Mouse (Mus musculus) ovary, adult 18-20 months (tissue): ENCODE results near the gene Gm44596.

ENCODE experiments used
- DNase-seq: peaks from one replicate; pipeline ENCODE4 v3.0.0; 2022; ENCODE audit warnings: low spot score, mixed read lengths

The Gm44596 gene

DNA sequence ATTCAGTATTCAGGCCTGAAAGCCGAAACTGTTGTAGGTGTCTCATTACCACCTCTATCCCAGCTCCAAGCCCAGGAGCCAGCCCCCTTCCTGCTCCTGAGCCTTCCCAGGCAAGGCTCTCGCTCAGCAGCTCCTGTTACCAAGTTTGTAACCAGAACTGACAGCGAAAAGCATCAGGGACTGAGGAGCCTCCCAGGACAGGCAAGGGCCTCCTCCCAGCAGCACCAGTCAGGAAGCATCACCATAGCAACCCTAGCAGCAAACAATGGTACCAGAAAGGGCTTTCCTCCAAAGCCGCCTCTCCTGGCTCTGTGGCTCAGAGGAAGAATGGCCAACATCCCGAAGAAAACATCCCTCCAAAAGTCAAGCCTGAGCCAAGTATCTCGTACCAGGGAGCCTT lies at the start of gene Gm44596, which contains the start of gene Tex52:
TSS of gene Gm44596 (plus strand) at position 312 of the 400 bp plus-strand sequence.
TSS of gene Tex52 (plus strand) at position 265 of the 400 bp plus-strand sequence.
- no peak for DNase-seq

DNA sequence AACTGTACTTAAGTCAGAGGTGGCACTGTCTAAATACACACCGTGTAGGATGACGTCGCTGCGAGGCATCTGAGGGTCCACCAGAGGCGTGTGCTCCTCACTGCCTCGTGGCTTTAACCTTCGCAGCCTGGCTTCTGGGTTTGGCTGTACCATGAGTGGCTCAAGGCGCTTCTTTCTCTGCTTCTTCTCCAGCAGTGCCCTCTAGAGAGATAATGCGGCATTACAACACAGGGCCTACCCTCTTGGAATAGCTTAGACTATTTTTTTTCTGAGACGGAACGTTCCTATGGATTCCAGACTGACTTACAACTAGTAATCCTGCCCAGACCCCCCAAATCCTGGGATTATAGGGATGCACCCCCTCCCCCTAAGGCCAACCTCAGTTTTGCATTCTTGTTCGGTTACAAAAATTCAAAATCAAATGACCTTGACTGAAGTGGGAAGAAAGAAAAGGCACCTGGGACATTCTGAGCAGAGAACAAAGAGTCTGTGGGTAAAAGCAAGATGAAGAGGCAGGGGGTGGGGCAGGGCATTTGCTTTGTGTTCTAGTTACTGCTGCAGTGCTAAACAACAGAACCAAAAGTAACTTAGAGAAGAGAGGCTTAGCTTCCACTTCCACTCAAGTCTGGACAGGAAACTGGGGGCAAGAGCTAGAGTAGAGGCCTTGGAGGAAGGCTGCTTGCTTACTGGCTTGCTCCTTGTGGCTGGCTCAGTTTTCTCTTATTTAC lies 40.7 kb upstream of the Gm44596 start:
- peak; percentile 37 for DNase-seq

DNA sequence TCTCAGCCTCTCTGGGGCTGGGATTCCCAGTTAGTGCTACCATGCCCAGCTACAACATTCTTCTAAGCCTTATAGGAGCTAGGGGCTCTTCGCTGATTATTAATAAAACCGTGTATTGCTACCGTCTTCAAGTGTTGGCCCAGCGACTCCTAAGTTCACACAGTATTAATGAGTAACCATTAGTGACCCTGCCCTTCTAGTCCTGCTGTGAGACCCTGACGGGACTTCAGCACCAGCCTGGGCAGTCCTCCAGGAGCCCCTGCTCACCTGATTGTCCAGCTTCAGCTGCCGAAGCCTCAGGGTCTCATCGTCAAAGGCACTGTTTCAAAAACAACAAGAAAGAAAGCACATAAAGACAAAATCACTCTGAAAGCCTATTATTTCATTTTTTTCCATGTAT lies 37.8 kb upstream of the Gm44596 start:
- no peak for DNase-seq

DNA sequence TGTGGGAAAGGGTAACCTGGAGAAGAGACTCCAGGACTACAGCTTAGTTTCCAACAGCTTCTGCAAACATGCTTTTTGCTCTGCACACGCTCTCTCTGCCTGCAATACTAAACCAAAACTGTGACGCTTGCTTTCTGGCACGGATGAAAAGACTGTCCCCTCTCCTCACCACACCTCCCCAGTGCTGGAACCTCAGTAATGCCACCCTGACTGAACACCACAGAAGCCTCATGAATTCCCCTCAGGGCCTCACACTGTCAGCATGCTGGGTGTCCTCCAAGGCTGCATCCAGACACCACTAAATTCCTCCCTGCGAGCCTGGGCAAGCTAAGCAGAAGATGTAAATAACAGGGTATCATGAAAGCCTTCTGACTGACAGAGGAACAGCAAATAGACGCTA lies 36.4 kb upstream of the Gm44596 start:
- no peak for DNase-seq

DNA sequence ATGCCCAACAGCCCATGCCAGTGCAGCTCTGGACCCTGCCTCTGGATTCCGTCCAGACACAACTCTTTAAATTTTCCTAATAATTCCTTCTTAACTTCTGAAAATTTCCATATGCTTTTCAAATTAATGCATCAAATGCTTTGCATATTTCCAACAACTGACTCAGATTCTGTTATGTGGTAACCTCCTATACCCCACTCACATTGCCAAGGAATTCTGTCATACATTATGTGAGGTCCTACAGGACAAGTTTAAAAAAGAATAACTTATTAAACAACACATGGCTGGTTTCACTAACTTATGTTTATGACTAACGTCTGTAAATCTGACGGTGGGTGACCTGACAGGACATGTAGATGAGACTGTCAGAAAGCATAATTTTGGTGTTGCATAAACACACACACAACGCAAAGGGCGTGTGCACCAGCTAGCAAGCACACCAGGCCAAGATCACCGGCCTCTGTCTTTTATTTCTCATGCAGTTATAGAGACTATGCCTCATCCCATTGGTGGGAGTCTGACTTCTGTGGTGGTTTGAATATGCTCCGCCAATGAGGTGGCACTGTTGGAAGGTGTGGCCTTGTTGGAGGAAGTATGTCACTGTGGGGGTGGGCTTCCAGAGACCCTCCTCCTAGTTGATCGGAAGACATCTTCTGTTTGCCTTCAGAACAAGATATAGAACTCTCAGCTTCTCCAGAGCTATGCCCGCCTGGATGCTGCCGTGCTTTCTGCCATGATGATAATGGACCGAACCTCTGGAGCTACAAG lies 33.2 kb upstream of the Gm44596 start:
- no peak for DNase-seq

- DNase-seq: no peak
Observed at GRCm38 (mm10) chr6:128345623-128346022, 29.7 kb upstream of the Gm44596 start.

GRCm38 (mm10) chr6:128346782-128347181 lies 28.5 kb upstream of the Gm44596 start:
- DNase-seq: no peak

DNA sequence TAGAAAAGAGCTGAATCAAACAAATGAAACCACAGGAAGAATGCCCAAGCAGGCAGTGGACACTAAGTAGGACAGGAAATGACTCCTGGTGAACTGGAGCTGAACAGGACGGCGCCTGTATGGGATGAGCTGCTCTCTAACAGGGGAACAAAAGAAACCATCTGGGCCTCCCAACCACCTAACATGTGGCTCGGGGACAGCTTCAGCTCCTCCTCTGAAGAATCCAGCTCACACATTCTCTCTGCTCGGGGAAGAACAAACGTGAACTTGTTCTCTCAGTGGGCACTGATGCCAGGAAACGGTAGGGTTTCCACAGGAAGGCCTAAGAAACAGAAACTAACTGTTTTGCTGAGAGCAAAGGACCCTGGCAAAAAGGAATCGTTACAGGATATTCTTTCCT lies 25.6 kb upstream of the Gm44596 start:
- no peak for DNase-seq

DNA sequence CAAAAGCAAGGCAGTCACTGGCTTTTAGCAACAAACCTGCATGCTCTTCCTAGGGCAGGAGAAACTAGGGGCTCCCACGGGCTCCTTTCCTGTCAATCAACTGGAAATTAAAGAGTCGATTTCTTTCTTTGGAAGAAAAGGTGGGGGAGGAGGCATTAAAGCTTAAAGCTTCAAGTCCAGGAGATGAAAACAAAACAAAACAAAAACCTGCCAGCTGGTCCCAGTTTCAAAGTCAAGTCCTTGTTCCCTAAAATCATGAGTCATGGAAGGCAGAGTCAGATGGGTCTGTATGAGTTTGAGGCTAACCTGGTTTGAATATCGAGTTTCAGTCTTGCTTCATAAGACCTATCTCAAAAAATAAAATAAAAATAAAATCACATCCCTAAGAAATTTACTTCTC lies 21.2 kb upstream of the Gm44596 start:
- DNase-seq: no peak

DNA sequence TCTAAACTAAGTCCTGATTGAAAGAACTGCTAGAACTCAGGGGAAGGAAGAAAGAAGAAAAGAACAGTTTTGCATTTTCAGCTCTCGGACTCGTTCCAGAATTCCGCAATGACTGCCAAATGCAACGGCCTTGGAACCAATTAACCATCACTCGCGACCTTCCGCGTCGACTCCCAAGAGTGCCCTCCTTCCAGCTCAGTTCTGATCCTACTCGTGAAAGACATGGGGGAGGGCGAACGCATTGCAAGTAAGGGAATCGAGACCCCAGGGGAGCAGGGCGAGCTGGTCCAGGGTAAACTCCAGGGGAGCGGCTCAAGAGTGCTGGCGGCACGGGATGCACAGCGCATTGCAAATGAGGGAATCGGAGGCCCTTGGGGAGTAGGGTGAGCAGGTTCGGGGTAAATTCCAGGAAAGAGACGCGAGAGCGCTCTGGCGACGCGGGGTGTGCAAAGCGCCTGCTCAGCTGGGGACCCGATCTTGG lies 20.1 kb upstream of the Gm44596 start:
- DNase-seq: peak; percentile 53

GRCm38 (mm10) chr6:128355726-128356416 lies 19.4 kb upstream of the Gm44596 start, which contains the start of gene Tulp3:
TSS of gene Tulp3 (minus strand) at chr6:128355851.
- peak; percentile 95 for DNase-seq

GRCm38 (mm10) chr6:128358999-128359398 lies 16.3 kb upstream of the Gm44596 start:
- peak; percentile 23 for DNase-seq

GRCm38 (mm10) chr6:128361901-128362300 lies 13.4 kb upstream of the Gm44596 start:
- DNase-seq: no peak

DNA sequence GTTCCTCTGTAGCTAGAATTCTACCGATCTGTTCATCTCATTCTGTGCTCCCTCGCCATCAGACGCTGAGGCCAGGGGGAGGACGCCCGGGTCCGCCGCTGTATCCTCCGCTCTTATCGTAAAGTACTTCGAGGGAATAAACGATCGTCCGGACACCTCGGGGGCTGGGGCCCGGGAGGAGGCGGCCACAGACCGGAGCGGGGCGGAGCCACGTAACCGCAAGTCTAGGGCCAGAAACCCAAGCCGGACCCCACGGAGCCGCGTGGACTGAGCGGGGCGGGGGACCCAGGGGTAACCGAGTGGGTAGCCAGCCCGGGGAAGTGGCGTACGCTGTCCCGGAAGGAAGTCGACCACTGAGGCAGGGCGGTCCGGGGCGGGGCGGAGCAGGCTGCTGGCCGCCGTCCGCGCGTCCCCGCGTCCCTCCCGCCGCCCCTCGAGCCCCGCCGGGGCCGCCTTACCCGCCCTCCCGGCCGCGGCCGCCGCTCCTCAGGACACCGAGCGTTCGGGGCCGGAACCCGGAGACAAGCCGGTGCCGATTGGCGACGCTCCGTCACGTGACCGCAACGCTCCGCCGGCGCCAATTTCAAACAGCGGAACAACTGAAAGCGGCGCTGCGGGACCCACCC lies 12.8 kb upstream of the Gm44596 start, which contains the start of the genes Rhno1 and Foxm1:
TSS of gene Rhno1 (minus strand) at position 531 of the 626 bp plus-strand sequence.
TSS of gene Foxm1 (plus strand) at position 587 of the 626 bp plus-strand sequence.
- peak; percentile 78 for DNase-seq

DNA sequence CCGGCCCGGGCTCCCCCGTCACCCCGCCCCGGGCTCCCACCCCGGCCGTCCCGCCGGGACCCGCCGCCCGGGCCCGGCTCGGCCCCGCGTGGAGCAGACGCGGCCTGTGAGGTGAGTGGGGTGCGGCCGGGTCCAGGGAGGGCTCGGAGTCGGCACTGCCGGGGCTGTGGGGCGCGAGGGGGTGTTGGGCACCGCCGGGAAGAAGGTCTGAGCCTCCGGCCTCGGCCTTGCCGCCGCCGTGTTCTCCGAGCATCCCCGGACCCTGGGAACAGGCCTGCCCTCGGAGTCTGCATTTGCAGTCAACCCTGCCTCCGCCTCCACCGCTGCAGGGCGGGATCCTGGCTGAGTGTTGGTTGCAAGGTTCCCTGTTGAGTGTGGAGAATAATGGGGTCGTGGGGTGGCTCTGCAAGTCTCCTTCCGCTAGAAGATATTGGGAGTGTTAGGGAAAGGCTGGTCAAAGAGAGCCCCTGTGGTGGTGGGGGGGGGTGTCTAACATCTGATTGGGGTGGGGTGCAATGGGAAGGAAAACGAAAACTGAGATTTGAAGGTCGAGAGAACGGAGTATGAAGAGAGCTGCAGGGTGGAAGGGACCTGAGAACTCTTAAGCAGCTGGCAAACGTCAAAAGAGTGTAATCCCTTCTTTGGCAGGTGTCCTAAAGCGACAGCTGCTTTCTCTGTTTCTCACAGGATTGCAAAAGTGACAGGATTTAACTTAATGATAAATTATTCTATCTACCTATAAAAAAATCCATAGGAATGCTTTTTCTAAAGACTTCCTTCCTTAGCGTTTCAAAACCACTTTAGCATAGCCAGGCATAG lies 12.1 kb upstream of the Gm44596 start:
- DNase-seq: no peak

DNA sequence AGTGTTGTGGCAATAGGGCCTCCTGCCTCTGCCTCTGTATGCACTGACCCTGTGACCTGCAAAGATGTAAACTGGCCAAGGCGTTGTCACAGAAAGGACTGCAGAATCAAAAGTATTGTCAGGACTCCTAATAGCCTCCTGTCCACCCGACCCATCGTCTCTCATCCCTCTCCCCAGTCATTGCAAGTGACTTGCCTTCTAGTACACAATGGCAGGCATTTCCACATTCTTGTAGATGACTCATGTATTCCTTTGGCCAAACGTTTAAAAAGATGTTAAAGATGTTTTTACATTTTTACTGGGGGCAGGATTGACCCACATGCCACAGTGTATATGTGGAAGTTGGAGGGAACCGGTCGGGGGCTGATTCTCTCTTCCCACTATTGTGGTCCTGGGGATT lies 10.6 kb upstream of the Gm44596 start:
- DNase-seq: no peak

GRCm38 (mm10) chr6:128366466-128366865 lies 8.8 kb upstream of the Gm44596 start:
- no peak for DNase-seq

- DNase-seq: no peak
Observed at GRCm38 (mm10) chr6:128370040-128370439, 5.3 kb upstream of the Gm44596 start.

- DNase-seq: no peak
Observed at GRCm38 (mm10) chr6:128376371-128377085, 1.2 kb downstream of the Gm44596 start.

GRCm38 (mm10) chr6:128379636-128380035 lies 4.3 kb downstream of the Gm44596 start:
- DNase-seq: no peak
